ENCODE assay signal across 24 mouse cellular contexts in the genomic region with DNA sequence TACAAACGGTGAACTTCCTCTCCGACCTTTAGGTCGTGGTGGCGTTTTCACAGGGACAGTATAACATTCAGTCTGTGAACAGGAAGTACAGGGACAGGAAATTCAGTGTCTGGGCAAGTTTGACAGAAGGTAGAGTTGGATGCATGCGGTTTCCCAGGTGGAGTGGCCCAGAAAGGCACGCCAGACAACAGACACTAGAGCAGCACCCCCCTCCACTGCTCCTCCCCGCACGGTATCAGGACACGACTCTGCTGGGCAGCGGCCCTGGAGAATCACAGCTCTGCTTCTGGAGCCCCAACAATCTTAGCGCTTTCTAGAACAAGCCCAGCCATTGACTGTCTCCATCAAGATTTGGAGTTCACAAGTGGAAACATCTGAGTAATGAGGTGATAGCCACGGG.
"Had no signal": no experiment of that assay in that cellular context is flagged by ENCODE, and none has a peak within 500 bp of the region (broad histone marks: within the 10 kb centered on the region; RNA-seq: fewer than 3 reads in every experiment).

No protein-coding gene starts in this region.

- H3K9me3 ChIP-seq: heart, embryonic 10.5 days; heart, embryonic 12.5 days; hindbrain, embryonic 10.5 days; hindbrain, embryonic 12.5 days; kidney, embryonic 15.5 days; limb, embryonic 10.5 days; limb, embryonic 12.5 days had no signal

- H3K27me3 ChIP-seq: heart, embryonic 12.5 days; hindbrain, embryonic 12.5 days; kidney, embryonic 15.5 days; limb, embryonic 12.5 days had no signal

- H3K4me1 ChIP-seq: heart, embryonic 10.5 days; hindbrain, embryonic 10.5 days; hindbrain, embryonic 12.5 days; kidney, embryonic 15.5 days had no signal

- H3K36me3 ChIP-seq: heart, embryonic 10.5 days; heart, embryonic 12.5 days; hindbrain, embryonic 10.5 days; hindbrain, embryonic 12.5 days; kidney, embryonic 15.5 days; limb, embryonic 10.5 days; limb, embryonic 12.5 days had no signal

- H3K9ac ChIP-seq: forebrain, postnatal 0 days; heart, embryonic 12.5 days; hindbrain, embryonic 12.5 days; hindbrain, embryonic 14.5 days; kidney, embryonic 15.5 days; limb, embryonic 12.5 days had no signal

- DNase-seq: forebrain, postnatal 0 days; gastrocnemius, postnatal 14 days; gastrocnemius, postnatal 36 days; heart, adult 18-20 months; heart, postnatal 10 days; kidney, adult 11 months; kidney, adult 2 months; kidney, adult 9 months; kidney, postnatal 14 days; kidney, postnatal 36 days; layer of hippocampus, adult 9-11 months; layer of hippocampus, postnatal 36 days; liver had no signal

- H3K4me2 ChIP-seq: heart, embryonic 12.5 days; hindbrain, embryonic 12.5 days; hindbrain, embryonic 14.5 days; kidney, embryonic 15.5 days; limb, embryonic 12.5 days had no signal

- H3K27ac ChIP-seq: heart, embryonic 10.5 days; hindbrain, embryonic 10.5 days; hindbrain, embryonic 12.5 days; hindbrain, embryonic 14.5 days; kidney, embryonic 15.5 days; kidney, postnatal 0 days; limb, embryonic 10.5 days; limb, embryonic 12.5 days had no signal

- ATAC-seq: forebrain, postnatal 0 days; hindbrain, embryonic 16.5 days; intestine, embryonic 16.5 days had no signal

- H3K4me3 ChIP-seq: heart, embryonic 10.5 days; heart, embryonic 12.5 days; hindbrain, embryonic 10.5 days; hindbrain, embryonic 12.5 days; kidney, embryonic 15.5 days; limb, embryonic 10.5 days; limb, embryonic 12.5 days had no signal
